Mouse (Mus musculus) embryonic facial prominence, embryonic 10.5 days (tissue): Measurements from ENCODE around the gene Rsrc2. TPM values are rescaled to one million over a fixed set of nuclear protein-coding genes. Genes with fewer than 3 reads are reported as not detected.
"Not testable (repeated sequence)": the region's sequence is repeated elsewhere in the genome, so short reads cannot be mapped to it uniquely, and the experiment has no call there.

Experiments
- DNase-seq: peaks from one replicate; pipeline ENCODE4 v3.0.0-alpha.2; 2017; ENCODE audit warnings: low spot score
- H3K27ac ChIP-seq: fragments of 300-500 bp; sonication (generic); replicated peaks from 2 replicates; pipeline ENCODE4 v1.5.1; 2016; ENCODE audit warnings: mild to moderate bottlenecking
- H3K27me3 ChIP-seq: fragments of 300-500 bp; sonication (generic); replicated peaks from 2 replicates; pipeline ENCODE4 v1.6.1; 2016; ENCODE audit warnings: low read depth, mild to moderate bottlenecking; ENCODE audit not compliant: poor library complexity, severe bottlenecking
- H3K36me3 ChIP-seq: fragments of 300-500 bp; sonication (generic); replicated peaks from 2 replicates; pipeline ENCODE4 v1.6.1; 2016; ENCODE audit warnings: mild to moderate bottlenecking, moderate library complexity
- H3K4me1 ChIP-seq: fragments of 300-500 bp; sonication (generic); 2 replicates; pipeline ENCODE4 v1.6.1; 2016
- H3K4me3 ChIP-seq: fragments of 300-500 bp; sonication (generic); 2 replicates; pipeline ENCODE4 v1.5.1; 2016; ENCODE audit warnings: mild to moderate bottlenecking, moderate library complexity
- H3K9me3 ChIP-seq: fragments of 300-500 bp; sonication (generic); 2 replicates; pipeline ENCODE4 v1.6.1; 2016; ENCODE audit warnings: mild to moderate bottlenecking
- WGBS: fragments of 180-500 bp; shearing (Covaris S2); methylation state at CpG from one replicate; pipeline ENCODE4 v1.1.7; 2016; 5-methylcytosine and 5-hydroxymethylcytosine counted together
- polyA plus RNA-seq: library from polyadenylated mRNA; unstranded; fragments of >200 nt; fragmentation: Nextera tagmentation; extraction: Ambion mirVana; gene quantifications from 2 replicates; pipeline ENCODE4 v1.2.1, GENCODE M21; 2016

Gene Rsrc2
- polyA plus RNA-seq = 142 and 144 TPM in 2 replicates

DNA sequence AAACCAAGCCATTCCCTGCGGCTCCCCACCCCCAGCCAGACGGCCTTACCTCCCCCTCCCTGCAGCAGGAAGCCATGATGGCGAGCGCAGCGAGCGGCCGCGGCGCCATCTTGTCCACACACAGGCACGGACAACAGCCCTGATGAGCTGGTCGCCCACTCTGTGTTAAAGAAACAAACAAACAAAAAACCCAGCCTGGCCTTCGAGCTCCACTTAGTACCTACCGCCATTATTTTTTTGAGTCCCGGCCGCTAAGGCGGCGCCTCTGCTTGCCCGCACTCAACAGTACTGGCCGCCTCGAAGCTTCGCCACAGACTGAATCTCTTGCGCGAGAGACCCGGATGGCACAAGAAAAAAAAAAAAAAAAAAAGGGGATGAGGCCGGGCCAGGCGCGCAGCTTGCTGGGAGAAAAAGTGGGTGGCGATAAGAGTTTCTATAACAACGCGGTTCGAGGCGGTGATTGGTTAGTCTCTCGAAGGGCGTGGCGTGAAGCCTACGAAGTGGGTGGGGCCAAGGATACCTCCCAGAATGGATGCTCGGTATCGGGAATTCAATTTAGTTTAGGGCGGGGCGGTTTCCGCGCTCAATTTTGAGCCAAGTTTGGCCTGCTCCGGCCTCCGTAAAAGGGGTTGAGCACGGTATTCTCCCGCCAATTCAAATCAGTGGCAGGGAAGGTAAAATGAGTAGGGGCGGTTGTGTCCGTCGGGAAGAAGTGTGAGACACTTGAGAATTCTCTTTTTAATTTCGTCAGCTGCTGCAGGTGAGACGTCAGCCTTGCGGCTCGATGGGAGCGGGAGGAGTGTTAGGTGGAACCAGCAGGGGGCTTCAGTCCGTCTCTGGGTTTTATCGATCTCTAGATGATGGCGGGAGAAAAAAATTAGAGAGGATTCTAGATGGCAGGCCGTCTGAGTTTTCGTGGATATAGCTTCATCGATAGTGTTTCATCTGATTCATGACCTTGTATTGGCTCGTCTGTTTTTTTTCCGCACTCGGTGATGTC lies at the start of gene Rsrc2, which contains the start of gene Kntc1:
Gene Rsrc2 (minus strand): TSS at position 350 of the 1,000 bp plus-strand sequence.
Gene Kntc1 (plus strand): TSS at position 652 of the 1,000 bp plus-strand sequence.
- Histone ChIP-seq H3K36me3 (peaks cover 49% of the 10 kb centered on the region), H3K27ac (peak within 1 kb of the TSS; percentile 99), H3K4me1 (peaks cover 23% of the 10 kb centered on the region), H3K27me3 (no peaks in the 10 kb centered on the region), H3K4me3 (peak within 1 kb of the TSS; percentile 86), H3K9me3 (no peaks in the 10 kb centered on the region)
- DNase-seq = peak; percentile 98
- WGBS = under 1% methylated on average over 63 of the region's 63 CpGs

DNA sequence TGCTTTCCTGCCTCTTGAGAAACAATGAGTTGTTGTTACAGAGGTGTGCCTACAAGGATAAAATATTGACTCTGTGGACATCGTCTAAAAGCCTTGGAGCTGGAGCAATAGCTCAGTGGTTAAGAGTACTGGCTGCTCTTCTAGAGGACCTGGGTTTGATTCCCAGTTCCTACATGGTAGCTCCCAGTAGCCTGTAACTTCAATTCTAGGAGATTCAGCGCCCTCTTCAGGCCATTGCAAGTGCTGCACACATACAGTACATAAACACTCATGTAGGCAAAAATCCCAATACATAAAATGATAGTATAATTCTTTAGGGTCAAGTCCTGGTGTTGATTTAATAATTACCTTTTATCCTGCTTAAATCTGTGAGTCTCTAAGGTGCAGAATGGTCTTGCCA lies 43.9 kb upstream of the Rsrc2 start:
- Histone ChIP-seq H3K27me3 (no peaks in the 10 kb centered on the region), H3K9me3 (no peaks in the 10 kb centered on the region), H3K27ac (no peak overlapping the region), H3K36me3 (peaks cover 100% of the 10 kb centered on the region), H3K4me1 (no peaks in the 10 kb centered on the region), H3K4me3 (no peak overlapping the region)
- WGBS = 81% methylated on average over 2 of the region's 2 CpGs
- no peak for DNase-seq

DNA sequence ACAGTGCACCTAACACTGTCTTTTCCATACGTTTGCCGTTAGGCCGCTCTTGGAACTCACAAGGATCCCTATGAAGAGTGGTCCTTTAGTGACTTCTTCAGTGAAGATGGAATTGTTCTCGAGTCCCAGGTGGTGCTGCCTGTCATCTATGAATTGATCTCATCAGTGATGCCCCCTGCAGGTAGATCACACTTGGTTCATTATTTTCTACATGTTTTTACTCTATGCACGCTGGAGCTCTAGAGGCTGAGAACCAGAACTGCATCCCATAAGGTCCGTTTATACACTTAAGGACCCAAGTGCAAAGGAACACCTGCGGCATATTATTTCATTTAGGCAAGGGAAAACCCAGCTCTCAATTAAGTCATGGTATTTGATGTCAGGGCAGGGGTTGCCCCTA lies 39.8 kb upstream of the Rsrc2 start:
- Histone ChIP-seq H3K4me3 (no peak overlapping the region), H3K27me3 (no peaks in the 10 kb centered on the region), H3K4me1 (no peaks in the 10 kb centered on the region), H3K36me3 (peaks cover 100% of the 10 kb centered on the region), H3K9me3 (no peaks in the 10 kb centered on the region), H3K27ac (no peak overlapping the region)
- 90% methylated on average over 7 of the region's 7 CpGs for WGBS
- no peak for DNase-seq

DNA sequence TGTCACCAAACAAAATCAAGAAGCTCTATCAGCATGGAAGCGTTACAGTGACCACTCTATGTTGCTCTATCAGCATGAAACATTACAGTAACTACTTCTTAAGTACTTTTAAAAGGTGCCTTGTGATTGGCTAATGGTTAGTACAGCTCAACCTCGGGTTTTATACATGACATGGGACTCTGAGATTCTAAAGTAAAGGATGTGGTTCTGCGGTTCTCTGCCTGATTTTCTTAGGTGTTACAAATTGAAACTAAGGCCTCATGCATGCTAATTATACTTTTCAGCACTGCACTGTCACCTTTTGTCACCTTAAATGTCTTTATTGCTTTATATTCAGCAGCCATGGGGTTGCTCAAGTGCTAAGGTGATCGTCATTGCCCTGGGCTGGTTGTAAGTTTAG lies 32.6 kb upstream of the Rsrc2 start:
- H3K9me3 ChIP-seq = no peaks in the 10 kb centered on the region
- DNase-seq = no peak
- WGBS = 95% methylated on average over 4 of the region's 4 CpGs
- H3K27ac ChIP-seq = no peak overlapping the region
- H3K27me3 ChIP-seq = no peaks in the 10 kb centered on the region
- H3K4me1 ChIP-seq = no peaks in the 10 kb centered on the region
- no peak overlapping the region for H3K4me3 ChIP-seq
- peaks cover 100% of the 10 kb centered on the region for H3K36me3 ChIP-seq

- no peaks in the 10 kb centered on the region for H3K27me3 ChIP-seq
- H3K4me3 ChIP-seq = no peak overlapping the region
- H3K36me3 ChIP-seq = peaks cover 100% of the 10 kb centered on the region
- H3K9me3 ChIP-seq = no peaks in the 10 kb centered on the region
- DNase-seq = no peak
- WGBS = 91% methylated on average over 8 of the region's 8 CpGs
- no peak overlapping the region for H3K27ac ChIP-seq
- H3K4me1 ChIP-seq = no peaks in the 10 kb centered on the region
Observed at GRCm38 (mm10) chr5:123780716-123781115, 31.5 kb upstream of the Rsrc2 start.

DNA sequence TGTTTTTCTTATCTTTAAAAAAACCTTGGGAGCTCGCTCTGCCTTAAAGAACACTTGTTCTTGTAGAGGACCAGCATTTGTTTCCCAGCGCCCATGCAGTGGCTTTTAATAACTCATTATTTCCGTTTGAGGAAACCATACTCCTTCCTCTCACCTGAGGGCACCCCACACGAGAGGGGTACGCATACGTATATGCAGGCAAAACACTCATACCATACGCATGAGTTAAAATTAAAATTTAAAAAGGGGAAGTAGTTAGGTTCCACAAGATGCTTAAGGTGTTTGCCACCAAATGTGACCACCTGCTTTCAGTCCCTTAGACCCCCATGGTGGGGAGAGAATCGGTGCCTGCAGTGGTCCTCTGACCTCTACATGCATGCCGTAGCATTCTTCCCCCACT lies 24.2 kb upstream of the Rsrc2 start:
- H3K4me3 ChIP-seq = no peak overlapping the region
- 94% methylated on average over 9 of the region's 9 CpGs for WGBS
- H3K27me3 ChIP-seq = no peaks in the 10 kb centered on the region
- H3K27ac ChIP-seq = no peak overlapping the region
- DNase-seq = no peak
- H3K9me3 ChIP-seq = no peaks in the 10 kb centered on the region
- peaks cover 100% of the 10 kb centered on the region for H3K36me3 ChIP-seq
- no peaks in the 10 kb centered on the region for H3K4me1 ChIP-seq

GRCm38 (mm10) chr5:123766455-123766854 lies 17.2 kb upstream of the Rsrc2 start:
- H3K36me3 ChIP-seq = peaks cover 96% of the 10 kb centered on the region
- DNase-seq, H3K27me3 ChIP-seq, H3K4me1 ChIP-seq, H3K4me3 ChIP-seq, H3K9me3 ChIP-seq, H3K27ac ChIP-seq: not testable (repeated sequence)
- WGBS = 95% methylated on average over 11 of the region's 11 CpGs

- H3K36me3 ChIP-seq = peaks cover 95% of the 10 kb centered on the region
- H3K27me3 ChIP-seq = no peaks in the 10 kb centered on the region
- H3K27ac ChIP-seq = no peak overlapping the region
- no peaks in the 10 kb centered on the region for H3K4me1 ChIP-seq
- no peak for DNase-seq
- no peak overlapping the region for H3K4me3 ChIP-seq
- WGBS = 95% methylated on average over 11 of the region's 11 CpGs
- H3K9me3 ChIP-seq = no peaks in the 10 kb centered on the region
Observed at GRCm38 (mm10) chr5:123765506-123765905, 16.3 kb upstream of the Rsrc2 start.

DNA sequence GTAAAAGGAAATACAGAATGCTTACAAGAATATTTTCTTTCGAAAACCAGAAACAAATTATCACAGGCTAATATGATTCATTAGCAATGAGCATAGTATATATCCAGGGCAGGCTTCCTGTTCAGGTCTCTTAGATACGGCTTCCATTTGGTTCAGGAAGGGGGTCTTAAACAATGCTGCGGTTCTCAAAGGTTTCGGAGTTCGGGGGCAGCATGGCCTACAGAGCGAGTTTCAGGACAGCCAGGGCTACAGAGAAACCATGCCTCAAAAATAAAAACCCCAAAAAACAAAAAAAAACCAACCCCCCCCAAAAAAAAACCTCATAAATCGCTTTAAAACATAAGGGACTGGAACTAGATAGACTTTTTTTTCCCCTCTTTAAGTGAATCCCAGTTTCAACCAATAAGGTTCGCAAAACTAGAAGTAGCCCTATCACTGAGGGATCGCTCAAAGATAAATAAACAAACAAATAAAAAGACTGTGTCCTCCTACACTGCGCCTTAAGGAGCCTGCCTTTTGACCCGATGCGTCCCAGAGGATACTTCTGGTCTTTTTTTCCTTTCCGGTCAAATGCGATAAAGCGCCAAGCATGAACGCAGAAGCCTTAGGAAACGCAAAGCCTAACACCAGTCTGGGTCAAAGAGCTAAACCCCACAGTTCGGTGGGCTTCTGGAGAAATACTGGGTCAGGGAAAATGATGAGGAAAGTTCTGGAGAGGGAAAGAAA lies 712 bp downstream of the Rsrc2 start:
- 1% methylated on average over 18 of the region's 18 CpGs for WGBS
- no peak for DNase-seq
- H3K36me3 ChIP-seq = peaks cover 49% of the 10 kb centered on the region

GRCm38 (mm10) chr5:123747604-123748003 lies 1.6 kb downstream of the Rsrc2 start:
- no peak overlapping the region for H3K27ac ChIP-seq
- DNase-seq = no peak
- 41% methylated on average over 7 of the region's 7 CpGs for WGBS
- no peaks in the 10 kb centered on the region for H3K9me3 ChIP-seq
- H3K4me3 ChIP-seq = peak overlapping the region; percentile 86
- peaks cover 51% of the 10 kb centered on the region for H3K36me3 ChIP-seq
- no peaks in the 10 kb centered on the region for H3K27me3 ChIP-seq
- peaks cover 23% of the 10 kb centered on the region for H3K4me1 ChIP-seq

More for the DNA sequence above, 712 bp downstream of the Rsrc2 start:
- peaks cover 23% of the 10 kb centered on the region for H3K4me1 ChIP-seq
- H3K27ac ChIP-seq = peak overlapping the region; percentile 99
- H3K27me3 ChIP-seq = no peaks in the 10 kb centered on the region
- peak overlapping the region; percentile 86 for H3K4me3 ChIP-seq
- no peaks in the 10 kb centered on the region for H3K9me3 ChIP-seq

DNA sequence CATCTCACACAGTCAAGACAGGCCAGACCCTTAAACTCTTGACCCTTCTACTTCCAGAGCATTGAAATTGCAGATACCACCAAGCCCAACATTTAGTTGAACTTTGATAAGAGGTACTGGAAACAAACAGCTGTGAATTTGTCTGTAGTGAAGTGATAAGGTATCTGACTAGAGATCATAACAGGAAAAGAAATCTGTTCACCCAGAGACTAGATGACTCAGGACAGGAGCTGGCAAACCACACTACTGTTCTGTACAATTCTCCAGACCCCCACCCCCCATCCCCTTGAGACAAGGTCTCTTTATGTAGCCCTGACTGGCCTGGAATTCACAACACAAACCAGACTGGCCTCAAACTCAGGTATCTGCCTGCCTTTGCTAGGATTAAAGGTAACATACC lies 3.0 kb downstream of the Rsrc2 start:
- Histone ChIP-seq H3K27me3 (no peaks in the 10 kb centered on the region), H3K36me3 (peaks cover 54% of the 10 kb centered on the region), H3K27ac (no peak overlapping the region), H3K9me3 (no peaks in the 10 kb centered on the region), H3K4me3 (peak overlapping the region; percentile 86), H3K4me1 (peaks cover 23% of the 10 kb centered on the region)
- DNase-seq = no peak

GRCm38 (mm10) chr5:123744358-123744757 lies 4.9 kb downstream of the Rsrc2 start:
- H3K36me3 ChIP-seq = peaks cover 73% of the 10 kb centered on the region
- H3K4me1 ChIP-seq = peaks cover 17% of the 10 kb centered on the region
- WGBS = 91% methylated on average over 2 of the region's 2 CpGs
- H3K27ac ChIP-seq = no peak overlapping the region
- no peaks in the 10 kb centered on the region for H3K27me3 ChIP-seq
- no peak overlapping the region for H3K4me3 ChIP-seq
- no peaks in the 10 kb centered on the region for H3K9me3 ChIP-seq
- DNase-seq = no peak
